Mouse (Mus musculus): ENCODE results near the gene Pced1b. TPM values are rescaled to one million over a fixed set of nuclear protein-coding genes. Genes with fewer than 3 reads are reported as not detected.

Gene Pced1b
- polyA plus RNA-seq, 1 experiment from 2014 or later, result 6.0 TPM

GRCm38 (mm10) chr15:97281712-97282571, 35.0 kb downstream of the Pced1b start:
- H3K4me2 ChIP-seq (replicated peaks; ENCODE audit: low read depth, low read length), result no peak overlapping the region
- no peak overlapping the region for H3K9ac ChIP-seq (replicated peaks; ENCODE audit: low read length)
- no peak for ATAC-seq (ENCODE audit: low FRiP score, low TSS enrichment)
- peaks cover 13% of the 10 kb centered on the region for H3K4me1 ChIP-seq (ENCODE audit: insufficient read depth, low read length)
- 77% methylated on average over 10 of the region's 10 CpGs for WGBS
- no peaks in the 10 kb centered on the region for H3K9me3 ChIP-seq (ENCODE audit: low read length)
- H3K27ac ChIP-seq (ENCODE audit: low read length), result no peak overlapping the region
- no peak overlapping the region for H3K4me3 ChIP-seq (ENCODE audit: low read length)
- no peaks in the 10 kb centered on the region for H3K27me3 ChIP-seq (ENCODE audit: insufficient read depth, low read length)
- H3K36me3 ChIP-seq (ENCODE audit: insufficient read depth, low read length), result no peaks in the 10 kb centered on the region

- WGBS, result 56% methylated on average over 6 of the region's 6 CpGs
- no peak overlapping the region for H3K27ac ChIP-seq (ENCODE audit: low read length)
- no peak overlapping the region for H3K4me3 ChIP-seq (ENCODE audit: low read length)
- no peaks in the 10 kb centered on the region for H3K9me3 ChIP-seq (ENCODE audit: low read length)
- no peak overlapping the region for H3K9ac ChIP-seq (replicated peaks; ENCODE audit: low read length)
- no peaks in the 10 kb centered on the region for H3K36me3 ChIP-seq (ENCODE audit: insufficient read depth, low read length)
- H3K27me3 ChIP-seq (ENCODE audit: insufficient read depth, low read length), result no peaks in the 10 kb centered on the region
- H3K4me2 ChIP-seq (replicated peaks; ENCODE audit: low read depth, low read length), result no peak overlapping the region
- ATAC-seq (ENCODE audit: low FRiP score, low TSS enrichment), result no peak
- peaks cover 7% of the 10 kb centered on the region; the same call in 1 of the 2 replicates for H3K4me1 ChIP-seq (ENCODE audit: insufficient read depth, low read length)
Observed at GRCm38 (mm10) chr15:97282572-97282881, 35.6 kb downstream of the Pced1b start.

- Histone ChIP-seq H3K4me2 (replicated peaks; ENCODE audit: low read depth, low read length) (no peak overlapping the region), H3K9ac (replicated peaks; ENCODE audit: low read length) (no peak overlapping the region), H3K36me3 (ENCODE audit: insufficient read depth, low read length) (no peaks in the 10 kb centered on the region), H3K27me3 (ENCODE audit: insufficient read depth, low read length) (no peaks in the 10 kb centered on the region), H3K9me3 (ENCODE audit: low read length) (no peaks in the 10 kb centered on the region), H3K27ac (ENCODE audit: low read length) (no peak overlapping the region), H3K4me1 (ENCODE audit: insufficient read depth, low read length) (no peaks in the 10 kb centered on the region), H3K4me3 (ENCODE audit: low read length) (no peak overlapping the region)
- ATAC-seq (ENCODE audit: low FRiP score, low TSS enrichment), result no peak
- 66% methylated on average over 5 of the region's 5 CpGs for WGBS
Observed at GRCm38 (mm10) chr15:97284201-97284600, 37.3 kb downstream of the Pced1b start.

GRCm38 (mm10) chr15:97285665-97286212, 38.8 kb downstream of the Pced1b start:
- H3K36me3 ChIP-seq (ENCODE audit: insufficient read depth, low read length), result no peaks in the 10 kb centered on the region
- no peak overlapping the region for H3K4me2 ChIP-seq (replicated peaks; ENCODE audit: low read depth, low read length)
- WGBS, result 88% methylated on average over 10 of the region's 10 CpGs
- no peaks in the 10 kb centered on the region for H3K27me3 ChIP-seq (ENCODE audit: insufficient read depth, low read length)
- no peak overlapping the region for H3K4me3 ChIP-seq (ENCODE audit: low read length)
- no peak overlapping the region for H3K27ac ChIP-seq (ENCODE audit: low read length)
- H3K9me3 ChIP-seq (ENCODE audit: low read length), result no peaks in the 10 kb centered on the region
- H3K9ac ChIP-seq (replicated peaks; ENCODE audit: low read length), result no peak overlapping the region
- H3K4me1 ChIP-seq (ENCODE audit: insufficient read depth, low read length), result no peaks in the 10 kb centered on the region
- ATAC-seq (ENCODE audit: low FRiP score, low TSS enrichment), result no peak

DNA sequence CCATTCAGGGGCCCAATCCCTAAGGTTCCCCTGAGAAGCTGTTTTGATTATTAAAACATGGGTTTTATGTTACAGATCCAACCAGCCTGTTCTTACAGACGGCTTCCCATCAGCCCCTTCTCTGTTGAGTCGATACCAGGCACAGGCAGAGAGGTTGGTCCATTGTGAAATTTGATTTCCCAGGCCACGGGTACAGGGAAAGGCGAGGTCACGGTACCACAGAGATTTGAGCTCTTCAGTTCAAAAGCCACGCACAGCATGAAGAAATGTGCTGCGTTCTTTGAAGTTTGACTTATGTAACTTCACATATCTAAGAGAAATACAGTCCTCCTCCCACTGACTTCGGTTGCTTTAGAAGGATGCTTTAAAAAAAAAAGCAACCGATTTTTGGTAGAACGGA, 39.8 kb downstream of the Pced1b start:
- H3K4me2 ChIP-seq (replicated peaks; ENCODE audit: low read depth, low read length), result no peak overlapping the region
- no peak overlapping the region for H3K27ac ChIP-seq (ENCODE audit: low read length)
- no peak overlapping the region for H3K9ac ChIP-seq (replicated peaks; ENCODE audit: low read length)
- H3K9me3 ChIP-seq (ENCODE audit: low read length), result no peaks in the 10 kb centered on the region
- H3K4me3 ChIP-seq (ENCODE audit: low read length), result no peak overlapping the region
- ATAC-seq (ENCODE audit: low FRiP score, low TSS enrichment), result no peak
- no peaks in the 10 kb centered on the region for H3K27me3 ChIP-seq (ENCODE audit: insufficient read depth, low read length)
- no peaks in the 10 kb centered on the region for H3K36me3 ChIP-seq (ENCODE audit: insufficient read depth, low read length)
- no peaks in the 10 kb centered on the region for H3K4me1 ChIP-seq (ENCODE audit: insufficient read depth, low read length)
- 70% methylated on average over 10 of the region's 10 CpGs for WGBS

DNA sequence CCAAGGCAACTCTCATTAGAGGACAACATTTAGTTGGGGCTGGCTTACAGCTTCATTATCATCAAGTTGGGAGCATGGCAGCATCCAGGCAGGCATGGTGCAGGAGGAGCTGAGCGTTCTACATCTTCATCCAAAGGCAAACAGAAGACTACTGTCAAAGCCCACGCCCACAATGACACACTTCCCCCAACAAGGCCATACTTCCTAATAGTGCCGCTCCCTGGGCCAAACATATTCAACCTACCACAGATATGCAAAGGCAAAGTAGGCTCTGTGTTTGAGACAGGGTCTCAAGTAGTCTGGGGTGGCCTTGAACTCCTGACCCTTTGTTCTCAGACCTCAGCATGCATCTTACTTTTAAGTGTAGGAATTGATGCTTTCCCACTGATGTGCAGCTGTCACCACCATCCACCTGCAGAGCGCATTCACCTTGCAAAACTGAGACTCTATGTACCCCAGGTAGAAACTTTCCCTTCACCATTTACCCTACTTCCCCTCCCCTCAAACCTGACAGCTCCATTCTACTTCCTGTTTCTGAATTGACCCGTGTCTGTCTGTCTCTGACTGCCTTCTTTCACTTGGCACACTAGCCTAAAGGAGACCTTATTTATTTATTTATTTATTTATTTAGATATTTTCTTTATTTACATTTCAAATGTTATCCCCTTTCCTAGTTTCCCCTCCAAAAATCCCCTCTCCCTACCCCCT, 40.7 kb downstream of the Pced1b start:
- WGBS, result 89% methylated on average over 5 of the region's 5 CpGs
- no peak for ATAC-seq (ENCODE audit: low FRiP score, low TSS enrichment)
- H3K9me3 ChIP-seq (ENCODE audit: low read length), result no peaks in the 10 kb centered on the region
- no peaks in the 10 kb centered on the region for H3K36me3 ChIP-seq (ENCODE audit: insufficient read depth, low read length)
- H3K27ac ChIP-seq (ENCODE audit: low read length), result no peak overlapping the region
- no peak overlapping the region for H3K9ac ChIP-seq (replicated peaks; ENCODE audit: low read length)
- no peak overlapping the region for H3K4me2 ChIP-seq (replicated peaks; ENCODE audit: low read depth, low read length)
- no peaks in the 10 kb centered on the region for H3K27me3 ChIP-seq (ENCODE audit: insufficient read depth, low read length)
- H3K4me1 ChIP-seq (ENCODE audit: insufficient read depth, low read length), result no peaks in the 10 kb centered on the region
- no peak overlapping the region for H3K4me3 ChIP-seq (ENCODE audit: low read length)

GRCm38 (mm10) chr15:97288690-97289089, 41.8 kb downstream of the Pced1b start:
- ATAC-seq (ENCODE audit: low FRiP score, low TSS enrichment), result no peak
- no peak overlapping the region for H3K4me3 ChIP-seq (ENCODE audit: low read length)
- H3K4me2 ChIP-seq (replicated peaks; ENCODE audit: low read depth, low read length), result no peak overlapping the region
- no peaks in the 10 kb centered on the region for H3K36me3 ChIP-seq (ENCODE audit: insufficient read depth, low read length)
- H3K9me3 ChIP-seq (ENCODE audit: low read length), result no peaks in the 10 kb centered on the region
- H3K4me1 ChIP-seq (ENCODE audit: insufficient read depth, low read length), result no peaks in the 10 kb centered on the region
- no peak overlapping the region for H3K9ac ChIP-seq (replicated peaks; ENCODE audit: low read length)
- 83% methylated on average over 13 of the region's 13 CpGs for WGBS
- H3K27me3 ChIP-seq (ENCODE audit: insufficient read depth, low read length), result no peaks in the 10 kb centered on the region
- no peak overlapping the region for H3K27ac ChIP-seq (ENCODE audit: low read length)

DNA sequence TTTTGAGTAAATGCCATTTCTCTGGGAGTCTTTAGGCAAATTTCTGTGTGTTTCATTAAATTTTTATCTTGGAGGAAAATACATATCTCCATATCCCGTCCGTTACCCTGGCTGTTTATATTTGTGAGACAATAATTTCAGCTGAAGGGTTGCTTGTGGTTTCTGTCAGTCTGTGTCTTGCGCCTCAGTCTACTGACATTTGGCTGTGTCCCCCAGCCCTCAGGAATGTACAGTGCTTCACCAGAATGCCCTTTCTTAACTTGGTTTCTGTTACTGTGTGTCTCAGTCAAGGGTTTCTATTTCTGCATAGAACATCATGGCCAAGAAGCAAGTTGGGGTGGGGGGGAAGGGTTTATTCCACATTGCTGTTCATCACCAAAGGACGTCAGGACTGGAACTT, 42.3 kb downstream of the Pced1b start:
- H3K36me3 ChIP-seq (ENCODE audit: insufficient read depth, low read length), result no peaks in the 10 kb centered on the region
- no peaks in the 10 kb centered on the region for H3K27me3 ChIP-seq (ENCODE audit: insufficient read depth, low read length)
- 80% methylated on average over 4 of the region's 4 CpGs for WGBS
- no peaks in the 10 kb centered on the region for H3K9me3 ChIP-seq (ENCODE audit: low read length)
- no peak overlapping the region for H3K4me2 ChIP-seq (replicated peaks; ENCODE audit: low read depth, low read length)
- no peak overlapping the region for H3K27ac ChIP-seq (ENCODE audit: low read length)
- H3K9ac ChIP-seq (replicated peaks; ENCODE audit: low read length), result no peak overlapping the region
- no peak for ATAC-seq (ENCODE audit: low FRiP score, low TSS enrichment)
- H3K4me1 ChIP-seq (ENCODE audit: insufficient read depth, low read length), result no peaks in the 10 kb centered on the region
- H3K4me3 ChIP-seq (ENCODE audit: low read length), result no peak overlapping the region

DNA sequence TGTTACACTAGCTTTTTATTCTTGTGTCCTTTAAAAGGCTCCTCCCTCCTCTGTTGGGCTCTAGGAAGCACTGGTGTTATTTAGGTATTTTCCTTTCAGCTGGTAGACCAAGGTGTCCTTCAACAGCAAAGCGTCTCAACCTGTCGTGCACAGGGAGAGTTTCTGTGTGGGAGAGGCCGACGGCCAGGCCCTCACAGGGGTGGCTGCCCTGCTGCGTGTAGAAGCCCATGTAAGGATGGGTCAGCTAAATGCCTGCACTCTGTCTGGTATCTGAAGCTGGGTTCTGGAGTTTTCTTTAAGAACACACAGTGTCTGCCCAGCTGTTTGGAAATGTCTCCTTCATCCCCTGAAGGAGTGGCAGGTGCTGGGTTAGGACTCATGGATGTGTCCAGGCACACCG, 43.4 kb downstream of the Pced1b start:
- WGBS, result 83% methylated on average over 6 of the region's 6 CpGs
- no peak for ATAC-seq (ENCODE audit: low FRiP score, low TSS enrichment)

More for the DNA sequence above, 43.4 kb downstream of the Pced1b start:
- H3K4me2 ChIP-seq (replicated peaks; ENCODE audit: low read depth, low read length), result no peak overlapping the region
- no peaks in the 10 kb centered on the region for H3K4me1 ChIP-seq (ENCODE audit: insufficient read depth, low read length)
- 0 out of 2 replicates have a peak, but pooled peaks cover 2% of the 10 kb centered on the region for H3K36me3 ChIP-seq (ENCODE audit: insufficient read depth, low read length)
- H3K9ac ChIP-seq (replicated peaks; ENCODE audit: low read length), result no peak overlapping the region
- no peaks in the 10 kb centered on the region for H3K9me3 ChIP-seq (ENCODE audit: low read length)
- no peak overlapping the region for H3K4me3 ChIP-seq (ENCODE audit: low read length)
- H3K27ac ChIP-seq (ENCODE audit: low read length), result no peak overlapping the region
- H3K27me3 ChIP-seq (ENCODE audit: insufficient read depth, low read length), result no peaks in the 10 kb centered on the region

All from kidney, embryonic 16.5 days (tissue).